Mouse (Mus musculus): ENCODE data around the gene Foxn2. TPM values are rescaled to one million over a fixed set of nuclear protein-coding genes. Genes with fewer than 3 reads are reported as not detected.

Gene Foxn2
- polyA plus RNA-seq, 1 experiment: 15.9 TPM

- Histone ChIP-seq H3K4me1 (ENCODE audit: control insufficient read depth, insufficient read depth, insufficient read length, low read length) (peaks cover 4% of the 10 kb centered on the region; the same call in 1 of the 2 replicates), H3K4me3 (ENCODE audit: insufficient read depth, low read depth, low read length) (peak overlapping the region; percentile 26; the same call in 1 of the 2 replicates)
These were observed 90.7 kb downstream of the Foxn2 start for GRCm38 (mm10) chr17:88531176-88531575.

GRCm38 (mm10) chr17:88537842-88538430 is 97.4 kb downstream of the Foxn2 start:
- Histone ChIP-seq H3K27ac (replicated peaks; ENCODE audit: low read depth, low read length) (no peak overlapping the region), H3K4me1 (ENCODE audit: control insufficient read depth, insufficient read depth, insufficient read length, low read length) (0 out of 2 replicates have a peak, but pooled peaks cover 3% of the 10 kb centered on the region), H3K4me3 (ENCODE audit: insufficient read depth, low read depth, low read length) (no peak overlapping the region)

More at GRCm38 (mm10) chr17:88531176-88531575, 90.7 kb downstream of the Foxn2 start:
- H3K27ac ChIP-seq (replicated peaks; ENCODE audit: low read depth, low read length): no peak overlapping the region

Other genes starting within 250 kb of the Foxn2 start
- gene Ppp1r21, start 89.4 kb downstream of the Foxn2 start, polyA plus RNA-seq (2012; ENCODE audit: insufficient read depth, insufficient read length, missing spikeins): 7.8 and 13.8 TPM in 2 replicates
- gene Ston1, start 157.0 kb downstream of the Foxn2 start, polyA plus RNA-seq (2012; ENCODE audit: insufficient read depth, insufficient read length, missing spikeins): 7.0 and 12.5 TPM in 2 replicates
- gene Gtf2a1l, start 227.9 kb downstream of the Foxn2 start, polyA plus RNA-seq (2012; ENCODE audit: insufficient read depth, insufficient read length, missing spikeins): not detected in 2 replicates

Measured in brown adipose tissue, adult 24 weeks (tissue).